Mouse (Mus musculus) heart, adult 2 months (tissue): ENCODE results near the gene Add1. TPM values are rescaled to one million over a fixed set of nuclear protein-coding genes. Genes with fewer than 3 reads are reported as not detected.
"Not testable (repeated sequence)": the region's sequence is repeated elsewhere in the genome, so short reads cannot be mapped to it uniquely, and the experiment has no call there.

Source experiments
- DNase-seq, 2 experiments: peaks; one replicate each; pipeline ENCODE4 v3.0.0; 2021
- H3K27ac ChIP-seq: fragments of 200-600 bp; 2 replicates; pipeline ENCODE4 v1.8.1; 2022
- H3K27me3 ChIP-seq: fragments of 200-500 bp; 2 replicates; pipeline ENCODE4 v1.6.1; 2012; ENCODE audit warnings: mild to moderate bottlenecking, low read length, inconsistent platforms, mixed read lengths; ENCODE audit not compliant: control insufficient read depth, insufficient read depth
- H3K36me3 ChIP-seq: fragments of 200-500 bp; 2 replicates; pipeline ENCODE4 v1.6.1; 2012; ENCODE audit warnings: low read length, inconsistent platforms; ENCODE audit not compliant: control insufficient read depth, insufficient read depth
- H3K4me1 ChIP-seq: fragments of 200-500 bp; 2 replicates; pipeline ENCODE4 v1.6.1; 2011; ENCODE audit warnings: low read length; ENCODE audit not compliant: control insufficient read depth, insufficient read depth
- H3K4me3 ChIP-seq: fragments of 200-600 bp; 2 replicates; pipeline ENCODE4 v1.8.1; 2022
- H3K79me2 ChIP-seq: fragments of 200-500 bp; replicated peaks from 2 replicates; pipeline ENCODE4 v1.6.1; 2012; ENCODE audit warnings: mild to moderate bottlenecking, inconsistent platforms, low read length, moderate library complexity, mixed read lengths; ENCODE audit not compliant: control insufficient read depth, insufficient read depth
- H3K9ac ChIP-seq: fragments of 200-500 bp; 2 replicates; pipeline ENCODE4 v1.6.1; 2012; ENCODE audit warnings: low read depth, mild to moderate bottlenecking, control low read depth, inconsistent platforms, low read length, mixed read lengths
- CTCF ChIP-seq: fragments of 200-600 bp; IDR thresholded peaks from 2 replicates; pipeline ENCODE4 v1.8.1; 2022; ENCODE audit warnings: antibody characterized with exemption, mild to moderate bottlenecking, moderate library complexity
- EP300 ChIP-seq: fragments of 200-500 bp; IDR thresholded peaks from 2 replicates; pipeline ENCODE4 v1.6.1; 2011; ENCODE audit warnings: low read depth, low read length, control low read depth; ENCODE audit not compliant: insufficient read depth
- POLR2A ChIP-seq: fragments of 200-500 bp; IDR thresholded peaks from 2 replicates; pipeline ENCODE4 v1.6.1; 2011; ENCODE audit warnings: mild to moderate bottlenecking, low read depth, low read length, control low read depth; ENCODE audit not compliant: insufficient read depth
- WGBS: fragments of 180-500 bp; shearing (Covaris S2); methylation state at CpG from one replicate; pipeline ENCODE4 v1.1.7; 2018; 5-methylcytosine and 5-hydroxymethylcytosine counted together
- intact Hi-C: fragments of 180-260 bp; cut with DNase I; formaldehyde crosslinking; loops from one replicate; pipeline ENCODE4 v1.15.1; 2025
- polyA plus RNA-seq: library from polyadenylated mRNA; depleted of rRNA; stranded (reverse); fragments of >200 nt; gene quantifications from 2 replicates; pipeline ENCODE4 v1.2.3, GENCODE M21; 2012
- total RNA-seq, 2 experiments: library from RNA; stranded (reverse); gene quantifications; 2 replicates each; pipeline ENCODE4 v1.2.3; 2021

Gene Add1
- total and polyA plus RNA-seq, 3 experiments = 116 to 129 (median 129) TPM

DNA sequence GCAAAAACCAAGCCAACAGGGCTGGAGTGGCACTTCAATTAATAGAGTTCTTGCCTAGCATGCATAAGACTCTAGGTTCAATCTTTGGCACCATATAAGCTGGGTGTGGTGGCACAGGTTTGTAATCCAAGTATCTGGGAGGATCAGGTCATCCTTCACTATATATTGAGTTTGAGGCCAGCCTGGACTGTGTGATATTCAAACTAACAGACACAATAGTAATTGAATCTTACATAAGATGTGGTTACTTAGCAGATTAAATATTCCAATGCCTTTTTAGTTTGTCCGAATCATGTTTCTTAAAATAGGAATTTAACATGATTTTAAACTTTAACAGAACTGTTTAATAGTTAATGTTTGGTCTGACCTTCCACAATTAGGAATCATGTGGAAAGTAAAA, 2.8 kb downstream of the Add1 start:
- H3K79me2 ChIP-seq = peaks cover 16% of the 10 kb centered on the region
- WGBS = 90% methylated on average over 1 of the region's 1 CpGs
- no peak for DNase-seq
- TF ChIP-seq EP300 (no peak), CTCF (no peak), POLR2A (no peak)
- H3K27me3 ChIP-seq = no peaks in the 10 kb centered on the region
- H3K4me3 ChIP-seq = no peak overlapping the region
- peaks cover 9% of the 10 kb centered on the region for H3K4me1 ChIP-seq
- H3K9ac ChIP-seq = no peak overlapping the region
- intact Hi-C loops = no loop called here
- peaks cover 8% of the 10 kb centered on the region for H3K36me3 ChIP-seq
- H3K27ac ChIP-seq = no peak overlapping the region

DNA sequence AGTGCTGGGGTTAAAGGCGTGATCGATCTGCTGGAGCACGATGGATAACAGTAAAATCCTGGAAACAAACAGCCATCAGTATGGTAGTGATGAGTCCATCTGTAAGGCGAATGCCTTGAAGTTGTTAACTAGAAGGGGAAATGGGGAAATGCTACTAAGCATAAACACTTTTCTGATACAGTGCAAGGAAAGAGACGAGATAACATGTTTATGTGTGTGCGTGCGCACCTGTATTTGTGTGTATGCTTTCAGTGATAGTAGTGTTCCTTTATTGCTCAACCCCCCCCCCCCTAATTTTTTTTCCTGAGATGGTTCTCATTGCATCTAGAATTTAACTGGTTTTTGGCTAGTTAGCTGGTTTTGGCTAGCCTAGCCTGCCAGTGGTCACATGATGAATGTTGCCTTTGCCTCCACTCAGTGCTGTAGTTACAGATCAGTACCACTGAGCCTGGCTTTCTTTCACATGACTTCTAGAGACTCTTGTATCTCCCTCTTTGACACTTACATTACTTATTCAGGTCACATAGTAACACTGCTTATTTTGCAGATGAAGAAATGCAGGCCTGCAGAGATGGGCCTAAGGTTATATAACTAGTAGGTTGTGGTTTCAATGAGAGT, 4.7 kb downstream of the Add1 start:
- H3K4me3 ChIP-seq = no peak overlapping the region
- DNase-seq = no peak
- no peaks in the 10 kb centered on the region for H3K27me3 ChIP-seq
- H3K79me2 ChIP-seq = peaks cover 16% of the 10 kb centered on the region
- H3K27ac ChIP-seq = no peak overlapping the region
- intact Hi-C loops = no loop called here
- H3K4me1 ChIP-seq = peaks cover 20% of the 10 kb centered on the region
- no peak overlapping the region for H3K9ac ChIP-seq
- TF ChIP-seq CTCF = no peak
- no peak for TF ChIP-seq EP300
- no peak for TF ChIP-seq POLR2A
- peaks cover 16% of the 10 kb centered on the region for H3K36me3 ChIP-seq
- 97% methylated on average over 7 of the region's 7 CpGs for WGBS

DNA sequence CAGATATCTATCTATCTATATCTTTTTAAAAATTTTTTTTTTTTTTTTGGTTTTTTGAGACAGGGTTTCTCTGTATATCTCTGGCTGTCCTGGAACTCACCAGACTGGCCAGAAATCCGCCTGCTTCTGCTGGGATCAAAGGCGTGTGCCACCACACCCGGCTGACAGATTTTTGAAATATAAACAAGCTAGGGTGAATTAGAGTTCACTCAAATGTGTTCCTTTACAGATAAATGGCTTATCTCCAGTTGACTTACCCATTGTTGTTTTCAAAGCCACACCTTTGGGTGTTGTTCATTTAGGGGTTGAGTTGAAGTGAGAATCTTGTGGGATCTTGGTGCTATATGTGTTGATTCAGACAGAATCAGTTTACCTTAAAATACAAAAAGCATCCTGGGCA, 5.9 kb downstream of the Add1 start:
- Histone ChIP-seq H3K27me3 (no peaks in the 10 kb centered on the region), H3K79me2 (peaks cover 21% of the 10 kb centered on the region), H3K4me3 (no peak overlapping the region), H3K36me3 (peaks cover 16% of the 10 kb centered on the region), H3K4me1 (peaks cover 24% of the 10 kb centered on the region), H3K9ac (no peak overlapping the region), H3K27ac (no peak overlapping the region)
- intact Hi-C loops = no loop called here
- DNase-seq = no peak
- TF ChIP-seq CTCF (no peak), POLR2A (no peak), EP300 (no peak)
- WGBS = 63% methylated on average over 3 of the region's 3 CpGs

DNA sequence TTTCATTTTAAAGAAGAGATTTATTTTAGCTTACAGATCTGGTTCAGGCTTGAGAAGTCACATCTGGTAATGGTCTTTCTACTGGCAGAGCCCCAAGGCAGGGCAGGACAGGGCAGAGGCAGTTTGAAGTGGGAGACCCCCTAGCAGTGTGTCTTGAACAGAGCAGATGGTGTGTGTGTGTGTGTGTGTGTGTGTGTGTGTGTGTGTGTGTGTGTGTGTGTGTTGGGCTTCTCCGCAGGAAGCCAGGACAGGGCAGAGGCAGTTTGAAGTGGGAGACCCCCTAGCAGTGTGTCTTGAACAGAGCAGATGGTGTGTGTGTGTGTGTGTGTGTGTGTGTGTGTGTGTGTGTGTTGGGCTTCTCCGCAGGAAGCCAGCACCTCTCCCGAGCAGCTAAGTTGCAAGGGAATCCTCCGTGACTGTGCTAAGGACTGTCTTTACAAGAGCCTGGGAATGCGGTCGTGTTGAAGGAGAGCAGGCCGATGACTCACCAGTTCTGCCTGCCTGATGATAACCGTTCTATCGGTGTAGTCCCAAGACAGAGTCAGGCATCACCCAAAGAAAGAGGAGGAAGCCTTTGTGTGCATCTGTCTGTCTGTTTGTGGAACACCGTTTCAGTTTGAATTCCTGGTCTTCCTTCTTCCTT, 8.3 kb downstream of the Add1 start:
- peaks cover 21% of the 10 kb centered on the region for H3K4me1 ChIP-seq
- peaks cover 17% of the 10 kb centered on the region for H3K36me3 ChIP-seq
- peak overlapping the region; percentile 56 for H3K9ac ChIP-seq
- H3K27me3 ChIP-seq, intact Hi-C loops, H3K4me3 ChIP-seq: not testable (repeated sequence)
- WGBS = 4% methylated on average over 9 of the region's 10 CpGs
- DNase-seq = peak; percentile 33 to 41
- H3K27ac ChIP-seq = peak overlapping the region; percentile 53
- peaks cover 24% of the 10 kb centered on the region for H3K79me2 ChIP-seq

DNA sequence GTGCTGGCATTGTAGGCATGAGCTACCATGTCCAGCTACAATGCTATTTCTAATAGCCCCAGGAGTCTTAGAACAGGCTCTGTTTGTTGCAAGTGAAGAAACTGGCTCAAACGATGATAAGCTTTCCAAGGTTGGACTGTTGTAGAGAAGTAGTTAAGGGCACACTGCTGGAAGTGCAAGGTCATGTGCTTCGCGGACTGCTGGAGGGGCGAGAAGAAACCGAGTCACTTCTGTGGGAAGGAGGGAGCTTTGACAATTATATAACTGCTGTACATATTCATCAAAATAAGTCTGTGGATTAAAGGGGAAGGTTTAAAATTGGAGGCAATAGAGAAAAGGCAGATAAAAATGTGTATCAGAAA, 8.8 kb downstream of the Add1 start:
- H3K27ac ChIP-seq = peak overlapping the region; percentile 53
- DNase-seq = no peak
- TF ChIP-seq POLR2A (no peak), EP300 (no peak), CTCF (no peak)
- H3K4me3 ChIP-seq = no peak overlapping the region
- intact Hi-C loops = no loop called here
- peak overlapping the region; percentile 56 for H3K9ac ChIP-seq
- peaks cover 22% of the 10 kb centered on the region for H3K79me2 ChIP-seq
- H3K4me1 ChIP-seq = peaks cover 19% of the 10 kb centered on the region
- WGBS = 35% methylated on average over 5 of the region's 5 CpGs
- no peaks in the 10 kb centered on the region for H3K27me3 ChIP-seq
- peaks cover 18% of the 10 kb centered on the region for H3K36me3 ChIP-seq

DNA sequence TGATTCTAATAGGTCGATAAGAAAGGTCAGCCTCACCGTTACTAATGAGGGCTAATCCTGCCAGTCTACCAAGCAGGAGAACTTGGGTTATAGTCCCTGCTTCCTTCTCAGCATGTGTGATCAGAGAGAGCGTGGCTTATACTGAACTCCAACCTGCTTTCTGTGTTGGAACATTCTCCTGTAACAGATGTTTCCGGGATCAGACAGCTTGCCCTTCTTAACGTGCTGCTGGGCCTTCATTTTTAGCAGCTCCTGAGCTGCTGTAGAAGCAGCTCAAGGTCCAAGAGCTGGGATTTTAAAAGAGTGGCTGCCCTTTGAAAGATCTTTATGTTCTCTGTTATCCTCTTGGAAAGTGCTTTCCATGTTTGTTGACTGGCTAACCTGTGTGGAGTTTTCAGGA, 11.8 kb downstream of the Add1 start:
- Histone ChIP-seq H3K9ac (no peak overlapping the region), H3K79me2 (peaks cover 19% of the 10 kb centered on the region), H3K36me3 (peaks cover 17% of the 10 kb centered on the region), H3K4me1 (peaks cover 20% of the 10 kb centered on the region), H3K27ac (no peak overlapping the region), H3K27me3 (no peaks in the 10 kb centered on the region), H3K4me3 (no peak overlapping the region)
- intact Hi-C loops = no loop called here
- no peak for DNase-seq
- TF ChIP-seq EP300 (no peak), POLR2A (no peak), CTCF (no peak)
- WGBS = 64% methylated on average over 5 of the region's 5 CpGs
